Mouse (Mus musculus): Measurements from ENCODE around the gene Igf1.

Igf1 gene

DNA sequence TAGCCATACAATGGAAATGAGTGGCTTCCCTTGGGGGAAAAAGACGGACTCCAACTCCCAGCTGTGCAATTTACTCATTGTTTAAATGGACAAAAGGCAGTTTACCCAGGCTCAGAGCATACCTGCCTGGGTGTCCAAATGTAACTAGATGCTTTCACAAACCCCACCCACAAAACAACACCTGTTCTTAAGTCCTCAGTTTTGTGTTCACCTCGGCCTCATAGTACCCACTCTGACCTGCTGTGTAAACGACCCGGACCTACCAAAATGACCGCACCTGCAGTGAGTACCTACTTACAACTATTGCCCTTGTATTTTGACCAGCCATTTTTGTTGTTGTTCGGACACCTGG is 3.0 kb downstream of the Igf1 start:
- no peak for DNase-seq

DNA sequence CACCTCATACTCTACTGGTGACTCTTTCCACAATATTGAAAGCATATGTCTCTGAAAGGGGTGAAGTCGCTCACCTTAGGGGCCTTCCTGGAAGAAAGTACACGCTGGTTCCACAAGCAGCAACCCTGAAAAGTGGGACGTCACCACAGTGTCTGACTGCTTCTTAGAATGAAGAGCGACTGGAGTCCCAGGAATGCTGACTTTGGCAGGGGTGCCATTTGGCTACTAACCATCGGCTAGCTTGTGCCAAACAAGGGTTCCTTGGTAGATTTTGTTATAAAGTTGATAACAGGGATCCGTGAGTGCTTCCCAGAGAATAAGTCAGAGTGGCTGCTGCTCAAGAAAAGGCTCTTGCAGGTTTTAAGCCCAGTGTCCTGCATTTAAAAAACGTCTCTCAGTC is 4.8 kb downstream of the Igf1 start:
- DNase-seq: peak in 1 of 2 experiments; percentile 39

DNA sequence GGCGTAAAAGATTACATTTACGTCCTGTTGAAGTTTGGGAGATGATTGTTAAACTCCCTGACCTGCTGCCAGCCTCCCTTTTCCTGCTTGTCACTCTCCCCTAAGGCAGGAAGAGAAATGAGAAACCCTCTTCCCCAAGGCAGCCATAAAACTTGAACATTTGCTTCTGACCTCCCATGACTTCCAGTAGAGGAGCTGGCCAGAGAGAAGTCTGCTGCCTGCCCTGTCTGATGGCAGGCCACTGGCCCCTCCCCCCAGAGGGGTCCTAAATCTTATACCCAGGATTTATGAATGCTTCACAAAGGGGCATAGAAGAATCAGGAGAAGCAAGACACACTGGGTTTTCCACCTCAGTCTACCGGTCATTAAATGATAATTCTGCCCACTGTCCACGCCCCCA is 5.3 kb downstream of the Igf1 start:
- DNase-seq: peak; percentile 25 to 39

DNA sequence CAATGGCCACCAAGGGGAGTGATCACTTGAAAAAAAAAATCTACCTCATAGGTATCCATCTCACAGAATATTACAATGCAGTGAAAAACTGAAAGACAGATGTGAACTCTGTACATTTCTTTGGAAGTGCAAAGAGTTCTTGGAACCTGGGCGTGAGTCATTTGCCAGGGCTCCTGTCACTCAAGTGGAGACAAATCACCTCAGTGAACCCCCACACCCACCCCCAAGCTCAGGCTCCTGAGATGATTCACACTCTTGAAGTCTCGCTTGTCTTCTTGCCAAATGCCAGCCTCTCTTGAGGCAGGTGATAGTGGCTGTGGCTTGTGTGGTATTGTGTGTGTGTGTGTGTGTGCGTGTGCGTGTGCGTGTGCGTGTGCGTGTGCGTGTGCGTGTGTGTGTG is 7.6 kb downstream of the Igf1 start:
- peak in 1 of 2 experiments; percentile 29 for DNase-seq

DNA sequence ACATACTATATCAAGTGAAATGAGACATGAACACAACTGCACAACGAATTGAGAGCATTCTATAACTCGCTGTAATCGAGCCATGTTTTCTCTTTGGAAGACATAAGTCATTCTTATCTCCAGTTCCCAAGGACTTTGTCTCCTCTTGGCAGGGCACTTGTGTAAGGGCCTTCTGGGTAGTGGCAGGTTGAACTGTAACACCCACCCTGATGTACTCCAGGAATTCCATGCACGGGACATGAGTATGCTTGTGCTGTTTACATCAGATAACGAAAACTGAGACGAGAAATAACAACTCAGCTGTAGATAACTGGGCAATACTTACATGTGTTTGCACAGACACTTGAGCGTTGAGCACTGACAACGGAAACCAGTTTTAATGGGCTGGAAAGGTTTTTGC is 8.4 kb downstream of the Igf1 start:
- DNase-seq: no peak

DNA sequence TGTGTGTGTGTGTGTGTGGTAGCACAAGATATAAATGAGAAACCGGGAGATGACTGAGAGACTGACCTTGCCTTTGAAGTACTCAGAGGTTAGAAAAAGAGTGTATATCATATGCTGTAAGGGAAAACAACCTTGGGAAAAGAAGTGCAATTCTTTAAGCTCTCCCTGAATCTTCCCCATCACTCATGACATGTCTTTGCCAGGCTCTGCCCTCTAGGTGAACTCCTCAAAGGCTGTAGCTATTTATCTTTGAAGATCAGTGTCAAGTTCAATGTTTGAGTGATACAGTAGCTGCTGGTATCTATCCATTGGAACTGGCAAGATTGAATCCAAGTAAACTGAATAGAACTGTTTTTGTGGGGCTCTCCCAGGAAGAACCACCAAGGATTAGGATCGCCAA is 9.2 kb downstream of the Igf1 start:
- DNase-seq: no peak

DNA sequence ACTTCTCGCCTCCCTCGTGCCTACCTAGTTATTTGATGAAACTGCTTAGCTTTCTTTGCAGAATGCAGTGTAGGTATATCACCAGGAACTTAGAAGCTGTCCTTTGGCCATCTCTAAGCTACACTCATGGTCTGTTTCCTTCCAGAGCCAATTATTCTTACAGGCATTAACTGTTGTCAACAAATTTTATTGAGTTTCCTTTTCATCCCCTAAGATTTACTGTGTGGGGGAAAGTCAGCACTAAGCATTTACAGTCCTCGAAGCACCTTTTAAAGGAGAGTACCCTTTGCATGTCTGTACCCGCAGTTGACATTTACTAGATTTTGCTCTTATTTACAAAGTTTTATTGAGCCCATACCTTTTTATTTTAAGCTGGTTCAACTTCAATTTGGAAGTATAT is 9.6 kb downstream of the Igf1 start:
- no peak for DNase-seq

DNA sequence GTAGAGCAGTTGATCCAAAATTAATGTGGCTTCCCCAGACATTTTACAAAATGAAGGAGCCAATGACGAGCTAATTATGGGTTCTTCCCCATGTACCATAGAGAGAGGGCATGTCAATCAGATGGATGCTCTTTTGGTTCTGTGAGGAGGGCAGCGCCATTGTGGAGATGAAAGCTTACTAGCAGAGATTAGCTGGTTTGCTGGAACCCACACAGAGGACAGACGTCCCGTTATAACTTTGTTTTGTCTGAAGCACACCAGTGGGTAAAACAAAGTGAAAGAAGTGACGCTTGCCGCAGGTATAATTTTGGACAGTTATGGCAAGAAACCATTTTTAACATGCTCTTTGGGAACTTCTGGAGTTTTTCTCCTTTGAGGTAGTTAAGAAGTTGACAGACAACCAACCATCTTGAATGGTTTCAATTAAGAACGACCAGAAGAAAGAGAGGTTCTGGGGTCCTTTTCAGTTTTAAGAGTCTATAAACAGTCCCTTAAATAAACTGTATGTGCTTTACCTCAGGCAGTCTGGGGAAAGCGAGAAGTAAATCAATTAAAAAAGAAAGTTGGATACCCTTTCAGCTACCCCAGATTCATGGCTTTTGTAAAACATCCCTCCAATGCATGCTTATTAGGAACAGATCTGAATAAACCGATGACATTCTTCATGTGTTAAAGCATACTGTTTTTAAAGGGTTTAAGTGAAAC is 10.4 kb downstream of the Igf1 start:
- DNase-seq: no peak

DNA sequence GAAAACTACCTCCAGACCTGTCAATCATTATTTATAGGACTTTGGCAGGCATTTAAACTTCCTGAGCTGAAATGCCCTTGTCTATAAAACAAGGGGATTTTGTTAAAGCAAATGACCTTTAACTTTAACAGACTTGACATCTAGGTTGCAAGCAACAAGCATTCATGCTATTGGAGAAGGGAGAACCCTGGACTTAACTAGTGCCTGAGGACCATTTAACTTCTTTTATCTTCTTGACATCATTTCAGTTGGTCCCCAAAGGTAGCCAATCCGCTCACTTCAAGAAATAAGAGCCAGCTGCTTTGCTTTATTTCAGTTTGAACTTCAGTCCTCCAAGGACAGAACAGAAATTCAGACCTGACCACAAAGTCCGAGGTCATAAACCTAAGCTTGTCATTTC is 11.1 kb downstream of the Igf1 start:
- DNase-seq: no peak

DNA sequence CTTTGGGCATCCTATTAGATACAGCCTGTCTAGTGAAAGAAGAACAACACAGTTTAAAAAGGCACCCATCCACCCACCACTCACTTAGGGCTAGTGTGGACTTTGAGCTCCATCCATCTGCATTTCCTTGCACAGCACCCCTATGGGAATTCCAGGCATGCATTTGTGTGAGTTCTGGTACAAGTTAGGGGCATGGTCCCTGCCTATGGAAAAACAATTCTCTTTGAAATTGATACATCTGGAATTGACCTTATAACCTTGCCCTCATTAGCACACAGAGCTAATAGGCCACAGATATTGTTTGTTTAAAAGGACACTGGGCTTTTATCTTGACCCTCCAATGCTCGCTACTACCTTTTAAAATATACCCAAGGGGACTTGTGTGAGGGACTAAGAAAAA is 11.6 kb downstream of the Igf1 start:
- DNase-seq: no peak

DNA sequence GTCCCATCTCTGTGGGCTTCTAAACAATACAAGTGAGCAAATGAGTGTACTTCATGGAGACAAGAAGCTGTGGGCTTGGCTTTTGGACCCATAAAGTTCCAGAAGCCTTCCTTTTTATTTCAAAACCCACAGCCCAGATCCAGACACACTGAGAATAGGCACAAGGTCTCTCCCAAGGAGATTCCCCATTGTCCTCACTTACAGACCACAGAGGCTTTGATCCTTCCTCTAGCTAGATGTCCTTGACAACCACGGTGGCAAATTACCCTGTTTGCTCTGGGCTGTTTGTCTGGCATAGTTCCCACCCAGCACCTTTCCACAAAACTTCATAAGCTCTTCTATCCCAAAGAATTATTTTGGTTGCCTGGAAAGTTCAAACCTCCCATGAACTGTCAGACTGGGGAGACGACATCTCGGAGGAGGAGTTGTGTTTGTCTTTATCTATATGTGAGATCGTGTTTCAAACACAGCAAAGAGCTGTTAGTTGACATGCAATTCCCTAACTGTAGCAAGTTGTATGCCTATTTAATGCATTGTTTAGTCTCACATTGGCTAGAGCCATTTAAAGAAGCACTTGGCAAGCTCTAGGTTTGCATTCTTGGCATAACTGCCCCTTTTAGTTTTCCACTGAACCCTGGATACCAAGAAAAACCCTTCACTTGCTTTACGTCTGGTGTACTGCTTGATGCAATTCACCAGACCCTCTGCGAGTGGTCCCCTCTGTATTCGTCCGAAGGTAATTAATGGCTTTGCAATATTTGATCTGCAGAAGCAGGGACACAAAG is 14.0 kb downstream of the Igf1 start:
- no peak for DNase-seq

DNA sequence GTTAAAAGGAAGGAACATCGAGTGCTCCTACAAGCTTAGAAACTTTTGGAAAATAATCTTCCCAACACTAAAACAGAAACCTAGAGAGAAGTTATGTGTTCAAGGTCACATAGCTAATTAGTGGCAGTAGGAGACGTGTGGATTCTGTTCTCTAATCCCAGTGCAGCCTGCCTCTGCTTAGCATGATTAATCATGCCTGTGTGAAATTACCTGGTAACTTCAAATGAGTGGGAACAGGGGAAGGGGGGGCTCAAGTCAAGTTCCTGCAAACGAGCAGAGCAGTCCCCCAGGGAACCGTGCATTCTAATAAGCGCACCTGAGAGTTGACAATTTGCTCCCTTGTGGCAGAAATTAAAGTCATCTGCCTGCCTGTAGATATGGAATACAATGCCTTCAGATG is 14.8 kb downstream of the Igf1 start:
- peak in 1 of 2 experiments; percentile 47 for DNase-seq

DNA sequence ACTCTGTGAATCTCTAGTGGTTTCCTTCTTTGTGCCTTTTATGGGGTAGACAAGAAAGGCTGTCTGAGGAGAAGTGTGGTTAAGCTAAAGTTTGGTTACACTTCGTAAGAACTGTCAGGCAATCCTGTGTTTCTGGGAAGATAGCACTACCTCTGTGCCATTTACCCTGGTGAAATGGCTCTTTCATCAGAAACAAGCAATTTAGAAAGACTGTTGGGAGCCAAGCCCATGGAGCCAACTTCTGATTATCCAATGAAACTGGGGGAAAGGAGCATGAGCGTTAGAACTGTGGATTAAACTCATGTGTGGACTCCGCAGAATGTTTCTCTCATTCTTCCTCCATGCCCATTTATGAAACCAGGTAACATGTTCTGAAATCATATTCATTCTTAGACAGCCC is 15.5 kb downstream of the Igf1 start:
- DNase-seq: no peak

DNA sequence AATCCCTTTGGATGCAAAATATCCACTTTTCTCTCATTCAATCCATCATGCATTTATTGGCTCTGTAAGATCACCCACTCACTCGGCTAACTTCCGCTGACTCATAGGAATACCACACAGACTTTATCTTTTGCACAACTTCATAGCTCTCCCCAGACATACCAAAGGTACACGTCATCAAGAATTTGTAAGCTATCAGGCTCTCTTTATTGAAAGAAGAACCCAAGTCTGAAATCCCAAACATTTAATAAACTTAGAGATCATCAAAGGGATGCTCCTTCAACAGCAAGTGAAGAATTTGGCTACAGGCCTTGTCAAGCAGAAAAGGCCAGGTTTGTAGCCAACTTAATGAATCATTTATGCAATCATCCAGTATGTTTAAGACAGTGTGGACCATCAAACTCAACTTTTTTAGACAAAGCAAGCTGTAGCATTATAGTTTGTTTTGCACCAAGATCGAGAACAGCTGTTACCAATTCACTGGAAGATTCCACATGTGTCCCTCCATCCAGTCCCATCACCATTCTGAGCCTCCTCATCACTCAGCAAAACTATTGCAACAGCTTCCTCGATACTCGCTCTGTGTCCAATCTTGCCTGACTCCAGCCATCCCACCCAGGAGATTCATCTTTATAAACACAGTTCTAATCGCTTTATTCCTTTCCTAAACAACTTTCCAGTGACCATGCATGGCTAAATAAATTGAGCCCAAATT is 22.2 kb downstream of the Igf1 start:
- DNase-seq: no peak

DNA sequence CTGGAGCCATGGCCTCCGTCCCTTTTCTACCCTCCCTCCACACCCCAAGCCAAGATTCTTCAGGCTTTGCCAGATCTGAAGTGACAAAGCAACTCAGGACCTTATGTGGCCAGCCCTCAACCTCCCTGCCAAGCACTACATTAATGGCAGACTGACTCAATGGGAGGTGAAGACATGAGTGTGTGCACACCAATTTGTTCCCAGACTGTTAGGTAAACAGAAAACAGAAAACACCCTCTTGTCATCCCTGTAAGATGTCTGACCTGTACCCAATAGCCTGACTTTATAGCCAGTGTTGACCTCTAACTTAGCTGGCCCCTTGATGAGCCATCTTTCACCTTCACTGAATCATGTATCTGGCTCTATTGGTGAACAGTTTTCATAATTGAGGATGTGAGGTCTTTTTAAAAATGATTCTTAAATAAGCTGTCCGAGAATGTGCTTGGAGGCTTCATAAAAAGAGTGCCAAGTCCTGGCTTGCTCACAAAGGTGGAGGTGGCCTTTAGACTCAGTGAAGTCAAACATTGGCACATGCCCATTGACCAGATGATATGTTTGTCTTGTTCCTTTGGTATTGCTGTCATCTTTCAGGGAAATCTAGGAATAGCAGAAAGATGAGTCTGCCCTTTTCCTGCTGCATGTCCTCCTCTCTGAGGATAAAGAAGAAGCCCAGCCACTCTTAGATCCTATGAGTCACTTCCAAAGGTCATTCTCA is 27.4 kb downstream of the Igf1 start:
- DNase-seq: no peak

DNA sequence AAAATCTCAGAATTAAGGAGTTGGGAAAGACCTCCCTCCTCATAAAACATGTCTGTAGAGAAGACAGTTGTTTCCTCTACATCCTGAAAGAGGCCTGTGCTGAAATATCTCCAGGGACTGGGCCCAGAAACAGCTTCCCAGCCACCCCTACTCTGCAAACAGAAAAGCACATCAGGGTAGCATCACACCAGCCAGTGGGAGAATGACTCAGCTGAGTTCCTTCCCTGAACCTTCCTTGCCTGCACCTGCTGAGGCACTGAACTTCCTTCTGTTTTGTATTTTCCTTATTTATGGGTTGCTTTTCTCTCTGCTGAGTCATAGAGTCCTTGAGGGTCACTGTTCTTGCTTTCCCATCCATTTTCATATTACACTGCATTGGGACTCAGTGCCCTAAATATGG is 31.8 kb downstream of the Igf1 start:
- DNase-seq: peak in 1 of 2 experiments; percentile 42

DNA sequence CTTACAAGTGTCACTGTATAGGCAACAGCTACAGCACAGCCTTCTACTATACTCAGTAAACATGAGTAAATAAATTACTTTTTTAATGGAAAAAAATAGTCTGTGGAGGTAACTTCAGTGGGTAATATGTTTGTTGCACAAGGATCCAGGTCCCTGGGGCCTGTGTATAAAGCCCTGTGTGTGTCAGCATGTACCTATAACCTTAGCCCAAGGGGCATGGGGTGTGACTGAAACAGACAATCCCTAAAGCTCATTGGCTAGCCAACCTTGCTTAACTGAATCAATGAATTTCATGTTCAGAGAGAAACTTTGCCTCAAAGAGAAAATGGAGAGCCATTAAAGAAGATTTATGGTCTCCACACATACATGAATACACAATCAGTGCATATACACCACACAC is 34.2 kb downstream of the Igf1 start:
- no peak for DNase-seq

DNA sequence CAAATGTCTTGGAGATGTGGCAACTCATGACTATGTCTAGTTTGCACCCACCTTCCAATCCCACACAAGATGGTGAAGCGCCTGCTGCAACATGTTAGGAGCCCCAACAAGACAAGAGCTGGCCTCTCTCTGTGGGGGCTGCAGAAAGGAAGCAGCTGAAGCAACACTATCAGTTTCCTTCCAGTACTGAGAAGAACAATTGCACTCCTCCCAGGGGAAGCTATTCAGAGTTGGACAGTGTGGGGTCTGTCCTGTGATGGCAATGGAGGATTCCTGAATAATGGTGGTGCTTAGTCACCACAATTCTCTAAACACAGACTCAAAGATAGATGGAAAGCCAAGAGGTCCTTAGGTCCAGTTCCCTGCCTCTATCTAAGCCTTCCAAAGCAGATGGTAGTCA is 35.2 kb downstream of the Igf1 start:
- DNase-seq: peak in 1 of 2 experiments; percentile 37

DNA sequence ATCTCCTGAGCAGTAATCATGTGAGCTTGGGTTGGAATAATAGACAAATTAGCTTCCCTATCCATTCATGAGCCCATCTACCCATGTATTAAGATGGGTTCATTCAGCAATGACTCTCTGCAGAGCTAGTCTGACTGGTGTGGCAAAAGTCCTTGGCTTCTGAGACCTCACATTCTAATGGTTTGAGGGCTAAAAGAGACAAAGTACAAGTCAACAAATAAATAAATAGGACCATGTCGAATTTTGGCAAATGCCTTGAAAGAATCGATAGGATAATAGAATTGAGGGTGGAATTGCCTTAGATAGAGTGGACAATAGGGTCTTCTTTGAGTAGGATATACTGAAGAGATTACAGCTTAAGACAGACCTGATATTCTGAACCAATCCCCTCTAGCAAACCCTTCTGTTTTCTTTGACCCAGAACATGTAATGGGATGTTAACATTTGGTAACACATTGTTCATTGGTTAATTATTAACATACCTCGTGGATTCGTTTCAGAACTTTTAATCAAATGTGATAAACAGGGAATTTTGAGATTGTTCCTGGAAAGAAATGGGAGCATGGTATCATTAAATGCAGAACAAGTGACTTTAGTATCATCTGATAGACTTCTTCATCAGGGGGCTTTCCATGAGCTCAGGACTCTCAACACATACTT is 36.5 kb downstream of the Igf1 start:
- no peak for DNase-seq

DNA sequence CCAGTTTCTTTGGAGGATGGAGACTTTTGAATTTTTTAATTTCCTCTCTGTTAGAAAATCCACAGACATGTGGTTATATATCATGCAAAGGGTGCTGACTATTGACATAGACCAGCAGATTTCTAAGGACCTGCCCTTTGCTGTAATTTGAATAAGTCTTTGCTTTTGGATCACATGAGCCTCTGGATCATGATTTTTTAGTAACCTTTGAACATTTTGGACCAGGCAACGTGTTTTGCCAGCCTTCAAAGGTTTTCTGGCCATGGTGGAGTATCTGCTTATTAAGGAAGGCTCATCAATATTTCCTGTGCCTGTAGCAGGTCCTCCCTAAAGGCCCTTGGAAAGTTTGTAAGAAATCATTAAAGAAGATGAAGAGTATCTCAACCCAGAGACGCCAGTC is 37.3 kb downstream of the Igf1 start:
- DNase-seq: no peak

DNA sequence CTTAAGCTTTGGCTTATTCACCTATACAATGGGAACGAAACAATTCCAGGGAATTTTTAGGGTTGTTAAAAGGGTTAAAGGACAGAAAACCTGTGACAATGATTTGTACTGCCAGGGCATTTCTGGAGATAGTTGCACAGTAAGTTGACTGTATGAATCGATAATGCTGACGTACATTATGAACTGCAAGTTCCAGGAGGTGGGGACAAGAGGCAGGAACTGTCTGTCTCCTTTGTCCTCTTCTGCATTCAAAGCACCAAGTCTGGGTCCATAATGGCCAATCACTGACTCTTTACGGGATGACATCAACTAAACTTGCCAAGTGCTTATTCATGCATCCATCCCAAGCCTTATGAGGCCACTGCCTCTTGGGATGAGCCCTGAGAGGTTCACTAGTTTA is 39.3 kb downstream of the Igf1 start:
- DNase-seq: no peak

DNA sequence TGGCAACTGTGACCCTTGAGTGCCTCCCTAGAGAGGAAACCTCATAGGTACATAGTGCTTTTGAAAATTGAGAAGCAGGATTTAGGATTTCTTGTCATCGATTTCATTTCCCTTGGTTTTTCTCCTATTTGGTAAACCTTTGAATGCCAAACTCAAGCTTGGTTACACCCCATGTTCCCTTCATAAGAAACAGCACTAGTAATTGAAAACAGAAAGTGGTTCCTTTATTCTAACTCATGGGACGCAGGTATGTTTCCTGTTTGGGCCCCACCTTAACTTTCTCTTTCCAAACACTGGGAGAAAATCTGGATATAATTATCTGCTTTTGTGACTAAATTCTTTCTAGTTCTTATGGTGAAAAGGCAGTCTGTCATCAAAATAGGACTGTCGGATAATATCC is 40.8 kb downstream of the Igf1 start:
- no peak for DNase-seq

DNA sequence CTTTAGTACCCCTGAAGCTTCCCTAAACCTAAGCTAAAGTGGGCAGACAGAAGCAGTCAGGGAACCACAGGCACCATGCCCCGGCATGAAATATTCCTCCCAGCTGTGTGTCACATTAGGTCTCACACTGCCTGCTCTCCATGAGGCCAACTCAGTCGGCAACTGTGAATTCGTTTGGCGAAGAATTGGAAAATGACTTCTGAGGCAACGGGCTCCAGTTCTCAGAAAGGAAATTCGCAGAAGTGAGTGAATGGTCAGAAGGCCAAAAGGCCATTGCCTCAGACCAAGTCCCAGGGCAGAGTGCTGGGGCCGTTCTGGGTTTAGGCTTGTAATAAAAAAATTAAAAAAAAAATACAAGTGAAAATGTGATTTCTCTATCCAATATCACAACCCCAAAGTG is 43.9 kb downstream of the Igf1 start:
- peak; percentile 11 to 37 for DNase-seq
